Comparison of ENCODE assay signal across 9 mouse cellular contexts in the genomic region with DNA sequence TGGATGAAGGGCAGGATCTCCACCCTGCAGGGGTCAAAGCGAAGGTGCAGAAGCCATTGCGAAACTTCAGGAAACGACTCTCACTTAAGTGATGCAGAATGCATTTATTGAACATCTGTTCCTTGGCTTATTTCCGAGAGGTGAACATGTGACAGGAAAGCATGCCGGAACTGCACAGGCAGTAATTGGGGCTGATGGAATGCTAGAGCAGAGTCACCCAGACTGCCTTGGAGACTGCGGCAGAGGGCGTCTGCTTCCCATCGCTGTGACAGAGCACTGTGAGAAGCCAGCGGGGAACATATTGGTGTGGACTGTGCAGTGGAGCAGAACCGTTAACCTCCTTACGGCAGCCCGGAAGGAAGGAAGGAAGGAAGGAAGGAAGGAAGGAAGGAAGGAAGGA.
DNase-seq lines count a peak whose midpoint lies in the region; ATAC-seq lines count a peak whose summit lies in the region.
"Had no signal": no experiment of that assay in that cellular context is flagged by ENCODE, and none has a peak within 500 bp of the region (broad histone marks: within the 10 kb centered on the region; RNA-seq: fewer than 3 reads in every experiment).

No protein-coding gene starts in this region.

- no peaks in the 10 kb centered on the region for H3K36me3 ChIP-seq in embryonic facial prominence, embryonic 10.5 days (replicated peaks)
- no peaks in the 10 kb centered on the region for H3K36me3 ChIP-seq in stomach, embryonic 14.5 days (ENCODE audit: control insufficient read depth, insufficient read depth, low read length)
- no peaks in the 10 kb centered on the region for H3K36me3 ChIP-seq in forebrain, embryonic 11.5 days (ENCODE audit: control insufficient read depth, insufficient read depth, low read length)
- H3K36me3 ChIP-seq: embryonic facial prominence, embryonic 12.5 days; G1E had no signal

- intact Hi-C loops in heart, postnatal 36 days (cut with DNase I) = no loop called here

- H3K27me3 ChIP-seq in embryonic facial prominence, embryonic 10.5 days (replicated peaks; ENCODE audit: low read depth, poor library complexity, severe bottlenecking) = no peaks in the 10 kb centered on the region
- no peaks in the 10 kb centered on the region for H3K27me3 ChIP-seq in stomach, embryonic 14.5 days (ENCODE audit: control insufficient read depth, insufficient read depth, low read length)
- no peaks in the 10 kb centered on the region for H3K27me3 ChIP-seq in forebrain, embryonic 11.5 days (ENCODE audit: control insufficient read depth, insufficient read depth, low read length)
- H3K27me3 ChIP-seq: embryonic facial prominence, embryonic 12.5 days had no signal

- no peak overlapping the region for H3K9ac ChIP-seq in stomach, embryonic 14.5 days (replicated peaks; ENCODE audit: low read depth, low read length)
- no peak overlapping the region for H3K9ac ChIP-seq in forebrain, embryonic 11.5 days (ENCODE audit: low read length)
- H3K9ac ChIP-seq: embryonic facial prominence, embryonic 12.5 days had no signal

- WGBS in embryonic facial prominence, embryonic 10.5 days = 69% methylated on average over 12 of the region's 12 CpGs
- WGBS in stomach, embryonic 14.5 days = 58% methylated on average over 12 of the region's 12 CpGs
- 80% methylated on average over 12 of the region's 12 CpGs for WGBS in forebrain, embryonic 11.5 days

- peaks cover 7% of the 10 kb centered on the region for H3K4me1 ChIP-seq in embryonic facial prominence, embryonic 10.5 days
- H3K4me1 ChIP-seq in stomach, embryonic 14.5 days (ENCODE audit: control insufficient read depth, insufficient read depth, low read length) = no peaks in the 10 kb centered on the region
- H3K4me1 ChIP-seq in forebrain, embryonic 11.5 days (replicated peaks; ENCODE audit: control insufficient read depth, insufficient read depth, low read length) = no peaks in the 10 kb centered on the region

- no peak overlapping the region for H3K4me2 ChIP-seq in stomach, embryonic 14.5 days (replicated peaks; ENCODE audit: low read depth, low read length)
- H3K4me2 ChIP-seq in forebrain, embryonic 11.5 days (ENCODE audit: low read depth, low read length, severe bottlenecking) = no peak overlapping the region
- H3K4me2 ChIP-seq: embryonic facial prominence, embryonic 12.5 days had no signal

- no peaks in the 10 kb centered on the region for H3K9me3 ChIP-seq in embryonic facial prominence, embryonic 10.5 days
- no peaks in the 10 kb centered on the region for H3K9me3 ChIP-seq in stomach, embryonic 14.5 days (ENCODE audit: control insufficient read depth, low read depth, low read length)
- H3K9me3 ChIP-seq in forebrain, embryonic 11.5 days (ENCODE audit: control insufficient read depth, low read length) = no peaks in the 10 kb centered on the region
- H3K9me3 ChIP-seq: embryonic facial prominence, embryonic 12.5 days had no signal

- no peak overlapping the region; the same call in 1 of the 2 replicates for H3K27ac ChIP-seq in embryonic facial prominence, embryonic 10.5 days (replicated peaks)
- H3K27ac ChIP-seq in stomach, embryonic 14.5 days (ENCODE audit: low read length) = peak overlapping the region; percentile 39; the same call in 1 of the 2 replicates
- H3K27ac ChIP-seq in forebrain, embryonic 11.5 days (ENCODE audit: low read depth, low read length) = no peak overlapping the region
- H3K27ac ChIP-seq: embryonic facial prominence, embryonic 12.5 days had no signal

- DNase-seq in kidney, adult 9 months = peak; percentile 19
- DNase-seq in kidney, adult 18-20 months = no peak
- peak; percentile 47 for DNase-seq in embryonic facial prominence, embryonic 10.5 days (ENCODE audit: low spot score)
- DNase-seq in heart, postnatal 36 days = peak; percentile 10 to 21
- no peak for DNase-seq in forebrain, embryonic 11.5 days (ENCODE audit: low spot score)
- DNase-seq in cerebellum, adult 9-10 months = no peak

- H3K4me3 ChIP-seq in embryonic facial prominence, embryonic 10.5 days = no peak overlapping the region
- no peak overlapping the region for H3K4me3 ChIP-seq in stomach, embryonic 14.5 days (ENCODE audit: low read depth, low read length)
- H3K4me3 ChIP-seq in forebrain, embryonic 11.5 days (ENCODE audit: low read depth, low read length) = no peak overlapping the region
- H3K4me3 ChIP-seq: embryonic facial prominence, embryonic 12.5 days had no signal

- ATAC-seq in stomach, embryonic 14.5 days (ENCODE audit: insufficient number of reproducible peaks, insufficient read depth, low FRiP score, low read depth) = 0 out of 2 replicates have a peak, but pooled peaks have one; percentile 68
- no peak for ATAC-seq in forebrain, embryonic 11.5 days (replicated peaks; ENCODE audit: low FRiP score)

Comparison
In these comparisons a context has a peak if more than half of its experiments do, and no peak if none do; other contexts are left out.
1. DNase-seq: peak in kidney, adult 9 months (single experiment), embryonic facial prominence, embryonic 10.5 days (single experiment) and heart, postnatal 36 days (2 of 2); none in kidney, adult 18-20 months (single experiment), forebrain, embryonic 11.5 days (single experiment) and cerebellum, adult 9-10 months (single experiment).